Mouse (Mus musculus) embryonic facial prominence, embryonic 14.5 days (tissue): ENCODE data around the gene Ephx3. TPM values are rescaled to one million over a fixed set of nuclear protein-coding genes. Genes with fewer than 3 reads are reported as not detected.

ENCODE experiments used
- ATAC-seq: fragments of 200-750 bp; cut with Nextera tagmentation; 2 replicates; pipeline ENCODE4 v1.8.0; 2017; ENCODE audit warnings: low read depth, moderate number of reproducible peaks, moderate TSS enrichment
- DNase-seq: peaks from one replicate; pipeline ENCODE4 v3.0.0-alpha.2; 2015; ENCODE audit warnings: low spot score
- H3K27ac ChIP-seq: fragments of 300-500 bp; sonication (generic); replicated peaks from 2 replicates; pipeline ENCODE4 v1.5.1; 2014; ENCODE audit warnings: low read depth, mild to moderate bottlenecking, low read length, moderate library complexity
- H3K27me3 ChIP-seq: fragments of 300-500 bp; sonication (generic); replicated peaks from 2 replicates; pipeline ENCODE4 v1.6.1; 2014; ENCODE audit warnings: low read length; ENCODE audit not compliant: control insufficient read depth, insufficient read depth
- H3K36me3 ChIP-seq: fragments of 300-500 bp; sonication (generic); 2 replicates; pipeline ENCODE4 v1.6.1; 2014; ENCODE audit warnings: low read length, mixed read lengths; ENCODE audit not compliant: control insufficient read depth, insufficient read depth
- H3K4me1 ChIP-seq: fragments of 300-500 bp; sonication (generic); 2 replicates; pipeline ENCODE4 v1.6.1; 2014; ENCODE audit warnings: antibody characterized with exemption, low read length; ENCODE audit not compliant: control insufficient read depth, insufficient read depth
- H3K4me2 ChIP-seq: fragments of 300-500 bp; sonication (generic); 2 replicates; pipeline ENCODE4 v1.6.1; 2014; ENCODE audit warnings: low read depth, mild to moderate bottlenecking, low read length, moderate library complexity, mixed read lengths
- H3K4me3 ChIP-seq: fragments of 300-500 bp; sonication (generic); 2 replicates; pipeline ENCODE4 v1.5.1; 2014; ENCODE audit warnings: low read depth, mild to moderate bottlenecking, low read length
- H3K9ac ChIP-seq: fragments of 300-500 bp; sonication (generic); 2 replicates; pipeline ENCODE4 v1.6.1; 2014; ENCODE audit warnings: low read depth, mild to moderate bottlenecking, low read length, moderate library complexity, mixed read lengths
- H3K9me3 ChIP-seq: fragments of 300-500 bp; sonication (generic); 2 replicates; pipeline ENCODE4 v1.6.1; 2016; ENCODE audit warnings: low read length; ENCODE audit not compliant: control insufficient read depth
- WGBS: fragments of 180-500 bp; shearing (Covaris S2); extraction: QIAGEN DNeasy Blood & Tissue Kit; methylation state at CpG from one replicate; pipeline ENCODE4 v1.1.7; 2014; 5-methylcytosine and 5-hydroxymethylcytosine counted together
- polyA plus RNA-seq: library from polyadenylated mRNA; unstranded; fragments of >200 nt; fragmentation: Nextera tagmentation; extraction: Ambion mirVana; gene quantifications from 2 replicates; pipeline ENCODE4 v1.2.1, GENCODE M21; 2014

Gene Ephx3
- polyA plus RNA-seq, 1 experiment from 2014 or later = 2.6 TPM

DNA sequence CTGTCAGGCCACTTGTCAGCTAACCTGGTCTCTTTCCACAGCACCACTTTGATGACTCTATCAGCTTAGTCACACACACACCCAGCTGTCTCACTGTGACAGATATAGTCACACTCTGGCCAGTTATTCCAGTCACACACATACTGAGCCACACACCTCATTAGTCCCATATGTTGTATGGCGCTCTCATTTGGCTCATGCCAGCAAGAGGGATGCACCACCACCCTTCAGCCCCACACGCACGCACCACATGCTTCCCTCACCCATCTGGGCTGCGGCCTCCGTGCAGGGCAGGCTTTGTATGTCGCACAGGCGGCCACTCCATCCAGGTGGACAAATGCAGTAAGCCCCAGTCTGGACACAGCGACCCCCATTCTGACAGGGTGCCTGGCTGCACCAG is 42.6 kb downstream of the Ephx3 start:
- 89% methylated on average over 8 of the region's 8 CpGs for WGBS
- no peak overlapping the region for H3K4me3 ChIP-seq
- no peaks in the 10 kb centered on the region for H3K27me3 ChIP-seq
- no peak overlapping the region for H3K27ac ChIP-seq
- no peak overlapping the region for H3K9ac ChIP-seq
- H3K4me1 ChIP-seq = no peaks in the 10 kb centered on the region
- DNase-seq = no peak
- no peaks in the 10 kb centered on the region for H3K9me3 ChIP-seq
- no peak overlapping the region for H3K4me2 ChIP-seq
- ATAC-seq = no peak
- H3K36me3 ChIP-seq = peaks cover 92% of the 10 kb centered on the region

DNA sequence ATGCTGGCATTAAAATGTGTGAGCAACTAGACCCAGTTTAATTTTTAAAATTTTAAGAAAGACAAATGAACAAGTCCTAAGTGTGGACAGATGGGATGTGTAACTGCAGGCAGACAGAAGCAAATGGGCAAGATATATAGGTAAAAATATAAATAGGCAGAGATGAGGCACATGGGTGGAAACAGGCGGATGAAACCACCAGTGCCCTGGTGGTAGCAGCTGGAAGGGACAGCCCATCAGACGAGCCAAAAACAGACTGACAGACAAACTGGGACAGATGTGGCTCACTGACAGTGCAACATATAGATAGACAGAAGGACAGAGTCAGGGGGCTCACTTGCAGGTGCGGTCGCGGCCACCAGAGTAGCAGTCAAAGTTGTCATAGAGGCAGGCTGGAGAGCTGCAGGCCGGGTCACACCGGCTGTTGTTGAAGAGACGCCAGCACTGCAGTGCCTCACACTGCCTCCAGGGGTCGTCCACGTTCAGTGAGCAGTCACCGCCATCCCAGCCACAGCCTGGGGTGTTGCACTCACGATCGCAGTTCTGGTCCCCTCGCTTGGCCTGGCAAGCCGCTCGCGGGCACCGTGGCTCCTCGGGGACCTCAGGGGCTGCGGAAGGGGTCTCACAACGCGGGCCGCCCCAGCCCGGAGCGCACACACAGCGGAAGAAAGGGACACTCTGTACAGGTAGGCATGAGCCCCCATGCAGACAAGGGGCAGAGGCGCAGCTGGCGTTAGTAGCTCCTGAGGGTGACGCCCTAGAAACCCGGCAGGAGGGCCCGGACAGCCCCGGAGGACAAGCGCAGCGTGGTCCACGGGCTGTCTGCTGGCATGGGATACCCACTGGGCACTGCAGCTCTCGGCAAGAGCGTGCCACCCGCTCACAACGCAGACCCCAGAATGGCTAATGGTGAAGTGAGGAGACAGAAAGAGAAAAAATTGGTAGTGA is 46.2 kb downstream of the Ephx3 start:
- H3K4me1 ChIP-seq = no peaks in the 10 kb centered on the region
- 26% methylated on average over 36 of the region's 39 CpGs for WGBS
- peak overlapping the region; percentile 10; the same call in 1 of the 2 replicates for H3K4me3 ChIP-seq
- H3K9ac ChIP-seq = peak overlapping the region; percentile 48; the same call in 1 of the 2 replicates
- ATAC-seq (peak; percentile 85), DNase-seq (peak; percentile 74)
- no peaks in the 10 kb centered on the region for H3K27me3 ChIP-seq
- H3K4me2 ChIP-seq = peak overlapping the region; percentile 44
- H3K27ac ChIP-seq = no peak overlapping the region
- H3K36me3 ChIP-seq = peaks cover 92% of the 10 kb centered on the region
- no peaks in the 10 kb centered on the region for H3K9me3 ChIP-seq

DNA sequence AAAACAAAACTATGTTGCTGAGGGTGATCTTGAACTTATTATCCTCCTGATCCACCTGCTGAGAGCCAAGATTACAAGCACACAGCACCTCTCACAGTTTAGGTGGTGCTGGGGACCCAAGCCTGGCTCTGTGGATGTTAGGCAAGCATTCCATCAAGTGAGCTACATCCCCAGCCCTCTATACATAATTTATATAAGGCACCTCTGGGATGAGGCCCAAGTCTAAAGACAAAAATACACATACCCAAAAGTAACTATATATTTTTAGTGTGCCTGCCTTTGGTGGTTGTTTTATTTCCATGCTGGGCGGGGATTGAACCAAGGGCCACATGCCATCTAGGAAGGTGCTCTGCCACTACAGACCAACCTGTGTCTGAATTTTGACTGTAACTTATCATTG is 47.1 kb downstream of the Ephx3 start:
- 96% methylated on average over 1 of the region's 1 CpGs for WGBS
- ATAC-seq = no peak

More for the DNA sequence above, 47.1 kb downstream of the Ephx3 start:
- Histone ChIP-seq H3K9ac (no peak overlapping the region), H3K36me3 (peaks cover 92% of the 10 kb centered on the region), H3K9me3 (no peaks in the 10 kb centered on the region), H3K4me1 (no peaks in the 10 kb centered on the region), H3K27me3 (no peaks in the 10 kb centered on the region), H3K27ac (no peak overlapping the region), H3K4me2 (no peak overlapping the region), H3K4me3 (no peak overlapping the region)
- no peak for DNase-seq

Other genes starting within 250 kb of the Ephx3 start
- gene Rrp1b, start 153.4 kb downstream of the Ephx3 start, polyA plus RNA-seq = 41.9 and 47.9 TPM in 2 replicates
- gene Hsf2bp, start 153.2 kb downstream of the Ephx3 start, polyA plus RNA-seq = 1.2 and 1.3 TPM in 2 replicates
- 17.6 and 18.7 TPM in 2 replicates for gene Notch3, start 22.7 kb downstream of the Ephx3 start, polyA plus RNA-seq
- 87.5 and 89.8 TPM in 2 replicates for gene Brd4, start 95.2 kb upstream of the Ephx3 start, polyA plus RNA-seq
- 33.0 and 37.9 TPM in 2 replicates for gene Akap8, start 131.7 kb upstream of the Ephx3 start, polyA plus RNA-seq
- gene Akap8l, start 161.1 kb upstream of the Ephx3 start, polyA plus RNA-seq = 59.4 and 59.8 TPM in 2 replicates
- gene Wiz, start 199.9 kb upstream of the Ephx3 start, polyA plus RNA-seq = 27.6 and 29.3 TPM in 2 replicates
- 2.2 and 2.4 TPM in 2 replicates for gene Rasal3, start 214.0 kb upstream of the Ephx3 start, polyA plus RNA-seq
- gene Pglyrp2, start 234.6 kb upstream of the Ephx3 start, polyA plus RNA-seq = 0.17 TPM in 1 of 2 replicates, not detected in the other